Mouse (Mus musculus) WW6 (cell line): ENCODE data around the gene Abcc4.

Experiments
- DNase-seq: peaks from one replicate; pipeline ENCODE4 v3.0.0-alpha.2; 2013; ENCODE audit warnings: low read depth, low spot score

Gene Abcc4

GRCm38 (mm10) chr14:118638447-118639275, 67.4 kb downstream of the Abcc4 start:
- no peak for DNase-seq

GRCm38 (mm10) chr14:118635493-118636183, 70.4 kb downstream of the Abcc4 start:
- DNase-seq: no peak

- DNase-seq: no peak
Measured at GRCm38 (mm10) chr14:118629649-118630048, 76.4 kb downstream of the Abcc4 start.

GRCm38 (mm10) chr14:118621449-118621789, 84.6 kb downstream of the Abcc4 start:
- DNase-seq: no peak

- DNase-seq: no peak
Measured at GRCm38 (mm10) chr14:118620773-118621448, 85.1 kb downstream of the Abcc4 start.

GRCm38 (mm10) chr14:118616698-118617311, 89.2 kb downstream of the Abcc4 start:
- DNase-seq: no peak

GRCm38 (mm10) chr14:118613734-118614133, 92.3 kb downstream of the Abcc4 start:
- DNase-seq: no peak

GRCm38 (mm10) chr14:118611714-118612113, 94.3 kb downstream of the Abcc4 start:
- no peak for DNase-seq

GRCm38 (mm10) chr14:118610786-118611185, 95.2 kb downstream of the Abcc4 start:
- DNase-seq: no peak

GRCm38 (mm10) chr14:118608816-118609465, 97.1 kb downstream of the Abcc4 start:
- DNase-seq: no peak

GRCm38 (mm10) chr14:118608317-118608716, 97.7 kb downstream of the Abcc4 start:
- no peak for DNase-seq

GRCm38 (mm10) chr14:118606476-118606875, 99.5 kb downstream of the Abcc4 start:
- DNase-seq: no peak

GRCm38 (mm10) chr14:118604903-118605302, 101.1 kb downstream of the Abcc4 start:
- no peak for DNase-seq

GRCm38 (mm10) chr14:118602031-118602430, 104.0 kb downstream of the Abcc4 start:
- no peak for DNase-seq

GRCm38 (mm10) chr14:118600746-118601145, 105.3 kb downstream of the Abcc4 start:
- DNase-seq: no peak

- DNase-seq: no peak
Measured at GRCm38 (mm10) chr14:118598757-118599156, 107.3 kb downstream of the Abcc4 start.

GRCm38 (mm10) chr14:118594463-118594862, 111.6 kb downstream of the Abcc4 start:
- DNase-seq: no peak

GRCm38 (mm10) chr14:118591477-118592403, 114.3 kb downstream of the Abcc4 start:
- no peak for DNase-seq

GRCm38 (mm10) chr14:118582333-118582941, 123.6 kb downstream of the Abcc4 start:
- DNase-seq: no peak

- DNase-seq: no peak
Measured at GRCm38 (mm10) chr14:118581673-118582072, 124.3 kb downstream of the Abcc4 start.
